Mouse (Mus musculus) embryonic facial prominence, embryonic 12.5 days (tissue): ENCODE results near the gene Hyal1. TPM values are rescaled to one million over a fixed set of nuclear protein-coding genes. Genes with fewer than 3 reads are reported as not detected.

Source experiments
- ATAC-seq: fragments of 200-750 bp; cut with Nextera tagmentation; 2 replicates; pipeline ENCODE4 v1.8.0; 2017; ENCODE audit not compliant: insufficient number of reproducible peaks, insufficient read depth, low FRiP score, low TSS enrichment
- H3K27ac ChIP-seq: fragments of 300-500 bp; sonication (generic); 2 replicates; pipeline ENCODE4 v1.5.1; 2016; ENCODE audit warnings: mild to moderate bottlenecking
- H3K27me3 ChIP-seq: fragments of 300-500 bp; sonication (generic); 2 replicates; pipeline ENCODE4 v1.6.1; 2016; ENCODE audit warnings: mild to moderate bottlenecking, moderate library complexity
- H3K36me3 ChIP-seq: fragments of 300-500 bp; sonication (generic); 2 replicates; pipeline ENCODE4 v1.6.1; 2016; ENCODE audit warnings: mild to moderate bottlenecking
- H3K4me1 ChIP-seq: fragments of 300-500 bp; sonication (generic); 2 replicates; pipeline ENCODE4 v1.6.1; 2016
- H3K4me2 ChIP-seq: fragments of 300-500 bp; sonication (generic); replicated peaks from 2 replicates; pipeline ENCODE4 v1.6.1; 2016; ENCODE audit warnings: mild to moderate bottlenecking, moderate library complexity
- H3K4me3 ChIP-seq: fragments of 300-500 bp; sonication (generic); 2 replicates; pipeline ENCODE4 v1.5.1; 2016; ENCODE audit warnings: mild to moderate bottlenecking
- H3K9ac ChIP-seq: fragments of 300-500 bp; sonication (generic); 2 replicates; pipeline ENCODE4 v1.6.1; 2016; ENCODE audit warnings: mild to moderate bottlenecking, moderate library complexity
- H3K9me3 ChIP-seq: fragments of 300-500 bp; sonication (generic); 2 replicates; pipeline ENCODE4 v1.6.1; 2016; ENCODE audit warnings: mild to moderate bottlenecking, moderate library complexity
- WGBS: fragments of 180-500 bp; shearing (Covaris S2); methylation state at CpG from one replicate; pipeline ENCODE4 v1.1.7; 2016; 5-methylcytosine and 5-hydroxymethylcytosine counted together
- polyA plus RNA-seq: library from polyadenylated mRNA; unstranded; fragments of >200 nt; fragmentation: Nextera tagmentation; extraction: Ambion mirVana; gene quantifications from 2 replicates; pipeline ENCODE4 v1.2.1, GENCODE M21; 2016

Gene Hyal1
- polyA plus RNA-seq, 1 experiment from 2014 or later: 12.2 TPM

DNA sequence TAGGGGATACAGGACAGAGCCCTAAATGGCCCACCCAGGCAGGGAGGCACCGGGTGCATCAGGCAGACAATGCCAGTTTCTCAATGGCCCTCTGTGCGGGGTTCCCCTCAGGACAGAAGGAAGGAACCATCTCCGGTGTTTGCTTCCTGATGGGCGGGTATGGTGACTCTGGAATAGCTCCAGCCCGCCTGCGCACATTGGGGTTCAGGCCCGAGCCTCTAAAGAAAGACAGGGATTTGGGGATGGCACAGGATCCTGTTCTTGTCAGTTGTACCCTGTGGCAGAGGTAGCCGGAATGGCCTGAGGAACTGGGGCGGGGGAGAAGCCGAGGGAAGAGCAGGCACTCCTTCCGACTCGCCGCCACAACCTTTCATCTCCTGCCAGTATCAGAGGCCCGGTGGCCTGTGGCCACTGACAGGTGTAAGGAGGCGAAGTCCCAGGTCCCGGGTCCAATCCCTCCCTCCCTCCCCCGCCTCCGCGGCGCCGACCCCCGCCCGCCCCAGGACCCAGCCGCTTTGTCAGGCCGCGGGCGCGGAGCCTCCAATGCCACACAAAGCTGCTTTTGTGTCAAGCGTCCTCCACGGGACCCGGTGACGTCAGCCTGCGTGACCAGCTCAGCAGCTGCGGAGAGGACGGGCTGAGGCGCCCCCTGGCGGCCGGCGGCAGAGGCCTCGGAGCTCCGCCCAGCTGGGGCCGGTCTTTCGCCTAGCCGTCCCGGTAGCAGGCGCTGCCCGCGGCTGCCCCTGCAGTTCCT lies 35.6 kb downstream of the Hyal1 start:
- no peaks in the 10 kb centered on the region for H3K27me3 ChIP-seq
- no peaks in the 10 kb centered on the region for H3K9me3 ChIP-seq
- H3K4me1 ChIP-seq: peaks cover 30% of the 10 kb centered on the region
- ATAC-seq: peak; percentile 89
- H3K4me2 ChIP-seq: peak overlapping the region; percentile 70
- H3K9ac ChIP-seq: peak overlapping the region; percentile 73
- peak overlapping the region; percentile 95 for H3K27ac ChIP-seq
- H3K4me3 ChIP-seq: peak overlapping the region; percentile 35
- 4% methylated on average over 36 of the region's 48 CpGs for WGBS
- H3K36me3 ChIP-seq: peaks cover 34% of the 10 kb centered on the region

DNA sequence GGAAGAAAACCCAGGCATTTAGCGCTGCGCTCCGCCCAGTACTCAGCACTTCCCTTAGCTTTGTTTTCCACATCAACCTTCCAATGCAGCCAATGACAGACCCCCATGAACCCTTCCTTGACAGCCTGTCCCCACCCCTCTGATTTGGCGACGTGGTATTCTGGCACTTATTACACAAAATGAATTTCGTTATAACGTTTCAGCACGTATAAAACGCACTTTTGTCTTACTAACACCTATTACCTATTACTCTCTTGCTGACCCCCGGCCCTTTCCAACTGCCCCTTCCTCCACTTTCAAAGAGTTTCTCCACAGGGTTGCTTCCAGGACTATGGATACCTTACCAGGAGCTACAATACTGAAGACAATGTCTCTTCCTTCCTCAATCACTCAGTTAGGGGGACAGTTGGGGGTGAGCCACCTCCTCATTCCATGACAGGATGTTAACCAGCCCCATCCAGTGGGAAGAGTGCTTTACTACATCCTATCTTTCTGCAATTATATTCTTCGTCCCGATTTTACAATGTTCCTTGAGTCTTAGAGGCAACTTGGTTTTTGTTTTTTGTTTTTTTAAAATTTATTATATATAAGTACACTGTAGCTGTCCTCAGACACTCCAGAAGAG lies 36.3 kb downstream of the Hyal1 start:
- 14% methylated on average over 12 of the region's 12 CpGs for WGBS
- Histone ChIP-seq H3K4me3 (peak overlapping the region; percentile 35; the same call in 1 of the 2 replicates), H3K27me3 (no peaks in the 10 kb centered on the region), H3K9ac (peak overlapping the region; percentile 73; the same call in 1 of the 2 replicates), H3K36me3 (peaks cover 38% of the 10 kb centered on the region), H3K9me3 (no peaks in the 10 kb centered on the region), H3K4me2 (peak overlapping the region; percentile 70), H3K27ac (peak overlapping the region; percentile 95), H3K4me1 (peaks cover 24% of the 10 kb centered on the region)
- peak; percentile 4; the same call in 1 of the 2 replicates for ATAC-seq

DNA sequence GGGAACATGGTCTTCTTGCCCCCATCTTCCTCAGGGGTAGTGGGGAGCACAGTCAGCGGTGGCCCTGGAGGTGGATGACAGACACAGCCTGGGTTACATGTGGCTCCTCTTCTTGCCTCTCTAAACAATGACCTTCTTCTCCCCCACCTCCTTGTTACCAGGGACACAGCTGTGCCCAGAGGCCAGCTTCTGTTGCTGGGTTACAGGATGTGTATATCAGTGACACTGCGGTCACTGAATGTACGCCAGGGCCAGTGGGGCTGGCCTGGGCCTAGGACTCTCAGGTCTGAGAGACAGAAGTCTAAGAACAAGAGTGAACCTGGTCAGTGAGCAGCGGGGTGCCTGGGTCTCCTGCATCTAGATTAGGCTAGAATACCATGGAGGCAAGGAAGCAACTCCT lies 38.3 kb downstream of the Hyal1 start:
- H3K9me3 ChIP-seq: no peaks in the 10 kb centered on the region
- peaks cover 11% of the 10 kb centered on the region for H3K4me1 ChIP-seq
- no peak overlapping the region for H3K27ac ChIP-seq
- 61% methylated on average over 4 of the region's 4 CpGs for WGBS
- H3K27me3 ChIP-seq: no peaks in the 10 kb centered on the region
- peaks cover 58% of the 10 kb centered on the region for H3K36me3 ChIP-seq
- ATAC-seq: no peak
- no peak overlapping the region for H3K4me3 ChIP-seq
- no peak overlapping the region for H3K9ac ChIP-seq
- no peak overlapping the region for H3K4me2 ChIP-seq

DNA sequence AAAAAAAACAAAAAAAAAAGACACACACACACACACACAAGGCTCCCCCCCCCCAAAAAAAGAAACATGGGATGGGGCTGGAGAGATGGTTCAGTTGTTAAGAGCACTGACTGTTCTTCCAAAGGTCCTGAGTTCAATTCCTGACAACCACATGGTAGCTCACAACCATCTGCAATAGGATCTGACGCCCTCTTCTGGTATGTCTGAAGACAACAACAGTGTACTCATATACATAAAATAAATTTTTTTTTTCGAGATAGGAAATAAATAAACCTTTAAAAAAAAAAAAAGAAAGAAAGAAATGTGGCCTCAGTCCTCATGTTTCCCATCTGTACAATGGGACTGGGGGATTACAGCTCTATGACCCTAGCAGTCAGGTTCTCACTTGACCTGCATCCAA lies 40.7 kb downstream of the Hyal1 start:
- H3K9me3 ChIP-seq: no peaks in the 10 kb centered on the region
- no peak overlapping the region for H3K4me2 ChIP-seq
- H3K27me3 ChIP-seq: no peaks in the 10 kb centered on the region
- H3K4me3 ChIP-seq: no peak overlapping the region
- H3K4me1 ChIP-seq: peaks cover 4% of the 10 kb centered on the region; the same call in 1 of the 2 replicates
- ATAC-seq: no peak
- H3K36me3 ChIP-seq: peaks cover 74% of the 10 kb centered on the region
- WGBS: 80% methylated on average over 2 of the region's 2 CpGs
- no peak overlapping the region for H3K27ac ChIP-seq
- H3K9ac ChIP-seq: no peak overlapping the region

DNA sequence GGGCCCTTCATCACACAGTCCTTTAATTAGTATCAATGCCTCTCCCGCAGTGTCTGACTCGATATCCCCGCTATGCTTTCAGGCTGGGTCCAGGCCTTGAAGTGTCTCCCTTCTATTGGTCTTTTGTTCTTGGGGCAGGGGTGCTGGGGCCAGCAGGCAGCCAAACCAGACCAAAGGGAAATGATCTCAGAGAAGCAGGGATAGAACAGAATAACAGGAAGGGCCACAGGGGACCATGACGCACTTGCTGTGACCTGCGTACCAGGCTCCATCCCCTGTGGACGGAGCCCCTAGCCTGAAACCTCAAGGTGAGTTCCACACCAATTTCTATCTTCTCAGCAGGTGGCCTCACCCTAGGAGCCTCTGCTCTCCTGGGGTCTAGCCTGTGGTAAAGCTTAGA lies 41.4 kb downstream of the Hyal1 start:
- no peak overlapping the region for H3K4me2 ChIP-seq
- H3K4me3 ChIP-seq: no peak overlapping the region
- no peaks in the 10 kb centered on the region for H3K27me3 ChIP-seq
- H3K27ac ChIP-seq: 0 out of 2 replicates have a peak overlapping the region, but pooled peaks have one; percentile 23
- H3K4me1 ChIP-seq: peaks cover 2% of the 10 kb centered on the region; the same call in 1 of the 2 replicates
- H3K9ac ChIP-seq: no peak overlapping the region
- no peak for ATAC-seq
- 86% methylated on average over 6 of the region's 6 CpGs for WGBS
- H3K9me3 ChIP-seq: no peaks in the 10 kb centered on the region
- H3K36me3 ChIP-seq: peaks cover 78% of the 10 kb centered on the region

DNA sequence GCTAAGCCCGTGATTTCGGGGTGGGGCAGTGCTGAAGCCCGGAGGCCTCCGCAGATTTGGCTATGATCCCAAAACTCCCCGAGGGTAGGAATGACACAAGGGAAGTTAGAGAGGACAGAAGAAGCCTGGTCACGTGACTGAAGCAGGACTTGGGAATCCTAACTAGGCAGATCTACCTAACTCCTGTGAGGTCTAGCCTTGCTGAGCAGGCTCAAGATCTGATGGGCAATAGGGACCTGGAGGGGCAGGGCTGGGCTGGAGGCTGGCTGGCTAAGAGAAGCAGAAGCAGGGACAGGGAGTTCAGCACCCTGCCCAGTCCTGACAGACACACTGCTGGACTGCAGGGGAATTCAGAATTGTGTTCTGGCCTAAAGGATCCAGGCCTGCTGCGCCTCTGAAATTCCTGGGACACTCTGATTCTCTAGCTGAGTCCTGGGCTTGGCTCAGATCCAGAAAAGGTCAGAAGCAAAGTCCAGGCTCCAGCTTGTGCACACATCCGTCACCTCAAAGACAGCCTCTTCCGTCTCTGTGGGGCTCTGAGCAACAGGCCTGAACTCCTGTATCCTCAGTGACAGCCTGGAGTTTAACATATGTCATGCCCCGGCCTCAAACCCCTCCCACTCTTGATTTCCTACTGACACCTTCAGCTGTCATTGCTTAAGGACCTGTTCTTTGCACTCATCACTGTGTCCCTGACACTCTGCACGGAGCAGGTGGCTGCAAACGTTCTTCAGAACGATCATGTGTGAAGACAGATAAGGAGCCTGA lies 42.2 kb downstream of the Hyal1 start:
- Histone ChIP-seq H3K36me3 (peaks cover 79% of the 10 kb centered on the region), H3K4me3 (no peak overlapping the region), H3K9ac (no peak overlapping the region), H3K4me1 (no peaks in the 10 kb centered on the region), H3K9me3 (no peaks in the 10 kb centered on the region), H3K27me3 (no peaks in the 10 kb centered on the region), H3K27ac (0 out of 2 replicates have a peak overlapping the region, but pooled peaks have one; percentile 17), H3K4me2 (no peak overlapping the region)
- WGBS: 74% methylated on average over 13 of the region's 13 CpGs
- no peak for ATAC-seq

DNA sequence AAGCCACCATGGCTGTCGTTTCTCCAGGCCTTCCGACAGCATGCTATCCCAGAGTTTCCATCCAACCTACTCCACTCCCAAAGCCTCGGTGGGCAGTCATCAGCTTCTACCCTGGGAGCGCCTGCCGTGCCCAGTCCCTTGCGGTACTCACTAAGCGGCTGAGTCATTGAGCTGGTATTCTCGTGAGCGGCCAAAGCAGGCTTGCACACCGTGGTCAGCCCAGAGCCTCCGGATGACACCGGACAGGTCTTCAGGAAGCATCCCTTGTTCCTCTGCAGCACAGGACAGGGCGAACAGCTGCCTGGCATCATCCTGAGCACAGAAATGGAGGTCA lies 42.8 kb downstream of the Hyal1 start:
- 88% methylated on average over 13 of the region's 13 CpGs for WGBS
- peaks cover 80% of the 10 kb centered on the region for H3K36me3 ChIP-seq
- no peak overlapping the region for H3K4me3 ChIP-seq
- no peak overlapping the region for H3K4me2 ChIP-seq
- H3K27me3 ChIP-seq: no peaks in the 10 kb centered on the region
- H3K9me3 ChIP-seq: no peaks in the 10 kb centered on the region
- no peak overlapping the region for H3K27ac ChIP-seq
- ATAC-seq: no peak
- H3K9ac ChIP-seq: no peak overlapping the region
- H3K4me1 ChIP-seq: no peaks in the 10 kb centered on the region

DNA sequence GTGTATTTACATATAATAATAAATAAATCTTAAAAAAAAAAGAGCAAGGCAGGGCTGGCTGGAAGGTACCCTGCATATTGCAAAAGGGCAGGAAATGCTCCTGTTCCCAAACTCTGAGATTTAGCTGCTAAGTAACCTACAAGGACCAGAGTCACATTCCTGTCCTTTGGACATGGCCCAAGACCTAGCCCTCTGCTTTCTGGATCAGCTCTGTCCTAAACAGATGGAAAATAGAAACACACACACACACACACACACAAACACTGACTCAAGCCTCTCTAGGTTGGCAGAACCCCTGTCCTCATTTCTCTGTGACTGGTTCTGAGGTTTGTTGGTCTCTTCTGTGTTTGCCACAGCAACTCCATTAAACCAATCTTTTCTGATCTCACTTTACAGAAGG lies 44.2 kb downstream of the Hyal1 start:
- peaks cover under 1% of the 10 kb centered on the region for H3K4me1 ChIP-seq
- peaks cover 76% of the 10 kb centered on the region for H3K36me3 ChIP-seq
- no peaks in the 10 kb centered on the region for H3K27me3 ChIP-seq
- no peak for ATAC-seq
- no peak overlapping the region for H3K27ac ChIP-seq
- H3K9ac ChIP-seq: no peak overlapping the region
- no peaks in the 10 kb centered on the region for H3K9me3 ChIP-seq
- no peak overlapping the region for H3K4me3 ChIP-seq
- no peak overlapping the region for H3K4me2 ChIP-seq

DNA sequence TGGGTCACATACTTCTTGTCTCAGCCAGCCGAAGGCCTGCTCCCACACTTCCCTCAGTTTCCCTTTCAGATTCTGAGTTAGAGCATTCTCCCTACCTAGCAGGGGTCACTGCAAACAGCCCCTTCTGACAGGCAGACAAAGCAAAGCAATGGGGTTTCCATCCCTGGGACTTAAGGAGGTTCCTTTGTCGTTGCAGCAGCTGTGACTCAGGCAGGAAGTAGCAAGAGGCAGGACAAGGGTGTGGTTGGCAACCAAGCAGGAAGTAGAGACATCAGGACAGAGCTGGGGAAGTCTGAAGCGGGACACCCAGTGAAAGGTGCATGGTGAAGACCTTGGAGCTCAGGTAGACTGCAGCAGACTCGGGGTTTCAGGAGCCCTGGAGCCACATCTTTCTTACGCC lies 47.8 kb downstream of the Hyal1 start:
- H3K36me3 ChIP-seq: peaks cover 52% of the 10 kb centered on the region
- WGBS: 72% methylated on average over 5 of the region's 5 CpGs
- H3K4me1 ChIP-seq: peaks cover 36% of the 10 kb centered on the region

DNA sequence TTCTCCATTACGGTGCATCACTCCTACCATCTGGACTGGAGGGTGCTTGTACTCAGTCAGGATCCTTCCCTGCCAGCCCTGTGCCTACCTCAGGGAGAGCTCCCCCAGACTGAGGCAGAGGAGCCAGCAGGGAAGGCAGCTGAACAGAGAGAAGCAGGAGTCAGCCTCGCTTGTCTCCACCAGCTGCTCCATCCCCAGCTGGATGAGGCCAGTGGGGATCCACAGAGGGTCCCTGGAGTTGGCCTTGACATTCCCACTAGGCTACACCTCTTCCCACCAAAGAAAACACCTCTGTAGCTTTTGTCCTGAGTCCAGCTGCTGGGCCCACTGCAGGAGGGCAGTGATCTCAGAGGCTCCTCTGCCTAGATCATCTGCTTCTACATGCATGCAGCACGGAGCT lies 48.2 kb downstream of the Hyal1 start:
- Histone ChIP-seq H3K27ac (peak overlapping the region; percentile 7; the same call in 1 of the 2 replicates), H3K4me3 (no peak overlapping the region)

More for the DNA sequence above, 47.8 kb downstream of the Hyal1 start:
- Histone ChIP-seq H3K9ac (no peak overlapping the region), H3K27me3 (no peaks in the 10 kb centered on the region), H3K9me3 (no peaks in the 10 kb centered on the region), H3K4me2 (no peak overlapping the region), H3K4me3 (no peak overlapping the region), H3K27ac (no peak overlapping the region; the same call in 1 of the 2 replicates)
- ATAC-seq: no peak

DNA sequence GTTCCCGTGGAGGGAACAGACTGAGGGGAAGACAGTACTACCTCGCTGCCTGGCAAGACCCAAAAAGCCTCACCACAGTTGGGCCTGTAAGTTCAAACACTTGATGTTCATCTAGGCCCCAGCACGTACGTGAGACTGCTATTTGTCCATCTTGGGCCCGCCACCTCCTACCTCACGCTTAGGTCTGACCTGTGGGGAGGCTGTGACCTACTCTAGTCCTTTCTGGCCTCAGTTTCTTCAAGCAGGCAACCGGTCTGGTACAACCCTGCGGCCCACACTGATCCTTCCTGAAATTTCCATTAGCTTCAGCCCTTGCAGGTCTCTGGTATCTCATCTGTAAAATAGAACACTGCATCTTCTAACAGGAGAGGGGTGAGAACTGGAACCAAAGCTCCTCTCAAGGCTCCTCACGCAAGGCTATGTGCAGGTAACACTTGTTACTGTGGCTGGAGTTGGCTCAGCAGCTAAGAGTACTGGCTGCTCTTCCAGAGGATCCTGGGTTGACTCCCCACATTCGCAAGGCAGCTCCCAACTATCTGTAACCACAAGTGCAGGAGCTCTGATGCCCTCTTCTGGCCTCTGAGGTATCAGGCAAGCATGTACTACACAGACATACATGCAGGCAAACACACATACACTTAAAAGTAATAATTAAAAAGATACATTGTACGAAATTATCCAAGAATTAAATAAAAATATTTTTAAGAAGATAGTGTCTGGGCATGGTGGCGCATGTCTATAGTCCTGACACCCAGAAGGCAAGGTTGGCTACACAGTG lies 48.8 kb downstream of the Hyal1 start:
- H3K27me3 ChIP-seq: no peaks in the 10 kb centered on the region
- peaks cover 42% of the 10 kb centered on the region for H3K36me3 ChIP-seq
- H3K9ac ChIP-seq: no peak overlapping the region; the same call in 1 of the 2 replicates
- H3K27ac ChIP-seq: peak overlapping the region; percentile 7; the same call in 1 of the 2 replicates
- 89% methylated on average over 12 of the region's 12 CpGs for WGBS
- H3K4me1 ChIP-seq: peaks cover 46% of the 10 kb centered on the region
- no peak for ATAC-seq
- no peak overlapping the region for H3K4me2 ChIP-seq
- no peak overlapping the region for H3K4me3 ChIP-seq
- H3K9me3 ChIP-seq: no peaks in the 10 kb centered on the region

More for the DNA sequence above, 48.2 kb downstream of the Hyal1 start:
- Histone ChIP-seq H3K9ac (no peak overlapping the region; the same call in 1 of the 2 replicates), H3K36me3 (peaks cover 48% of the 10 kb centered on the region), H3K9me3 (no peaks in the 10 kb centered on the region), H3K4me2 (no peak overlapping the region), H3K27me3 (no peaks in the 10 kb centered on the region), H3K4me1 (peaks cover 40% of the 10 kb centered on the region)
- ATAC-seq: no peak
- 88% methylated on average over 3 of the region's 3 CpGs for WGBS
